Mouse (Mus musculus) ES-Bruce4 (cell line): Measurements from ENCODE around the gene Snd1.

ENCODE experiments used
- CTCF ChIP-seq: IDR thresholded peaks from one replicate; pipeline ENCODE4 v1.8.1; 2011; ENCODE audit warnings: low read depth, low read length
- EP300 ChIP-seq: IDR thresholded peaks from 2 replicates; pipeline ENCODE4 v1.6.1; 2011; ENCODE audit warnings: low read depth, low read length; ENCODE audit not compliant: insufficient read depth

GRCm38 (mm10) chr6:28642909-28643308 lies 168.0 kb downstream of the Snd1 start:
- TF ChIP-seq EP300 (no peak), CTCF (no peak)
